Mouse (Mus musculus): ENCODE data around the gene Rfc4.

The Rfc4 gene

GRCm38 (mm10) chr16:23135421-23136149 is 8.0 kb upstream of the Rfc4 start:
- no peak for DNase-seq (ENCODE audit: extremely low read depth, low read depth)

DNA sequence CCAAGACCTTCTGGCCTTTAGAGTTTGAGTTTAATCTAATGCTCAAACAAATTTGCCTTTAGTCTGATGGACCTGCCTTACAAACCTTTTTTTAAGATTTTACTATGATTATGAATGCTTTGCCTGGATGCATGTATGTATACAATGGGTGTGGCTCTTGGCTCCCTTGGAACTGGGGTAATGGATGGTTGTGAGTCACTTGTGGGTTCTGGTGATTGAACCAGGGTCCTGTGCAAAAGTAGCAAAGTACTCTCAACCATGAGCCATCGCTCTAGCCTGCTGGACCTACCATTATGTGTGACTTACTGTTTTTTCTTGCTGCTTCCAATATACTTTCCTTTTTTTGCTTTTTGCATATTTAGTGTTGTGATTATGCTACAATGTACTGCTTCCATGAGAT is 4.8 kb upstream of the Rfc4 start:
- no peak for DNase-seq (ENCODE audit: extremely low read depth, low read depth)

- no peak for DNase-seq (ENCODE audit: extremely low read depth, low read depth)
Measured at GRCm38 (mm10) chr16:23130303-23130702, 2.8 kb upstream of the Rfc4 start.

GRCm38 (mm10) chr16:23127311-23127672 is 245 bp downstream of the Rfc4 start:
- no peak for DNase-seq (ENCODE audit: extremely low read depth, low read depth)

DNA sequence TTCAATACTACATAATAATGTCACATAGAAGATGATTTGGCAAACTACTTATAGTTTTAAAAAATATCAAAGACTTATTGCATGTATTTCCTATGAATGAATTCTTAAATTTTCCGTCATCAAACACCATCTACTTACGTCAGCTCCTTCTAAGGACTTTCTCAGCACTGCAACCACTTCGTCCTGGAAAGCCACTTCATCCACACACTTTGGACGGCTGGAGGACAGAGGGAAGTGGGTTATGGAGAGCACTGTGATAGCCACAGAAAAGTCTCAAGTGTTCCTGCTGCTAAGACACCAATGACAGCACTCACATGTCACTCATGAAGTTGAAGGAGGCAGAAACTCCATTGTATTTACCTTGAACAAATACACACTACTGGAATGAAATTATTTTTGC is 3.1 kb downstream of the Rfc4 start:
- no peak for DNase-seq (ENCODE audit: extremely low read depth, low read depth)

- DNase-seq (ENCODE audit: extremely low read depth, low read depth), result no peak
Measured at GRCm38 (mm10) chr16:23123104-23123503, 4.4 kb downstream of the Rfc4 start.

- no peak for DNase-seq (ENCODE audit: extremely low read depth, low read depth)
Measured at GRCm38 (mm10) chr16:23122446-23122845, 5.1 kb downstream of the Rfc4 start.

- DNase-seq (ENCODE audit: extremely low read depth, low read depth), result no peak
Measured at GRCm38 (mm10) chr16:23117173-23117572, 10.4 kb downstream of the Rfc4 start.

- no peak for DNase-seq (ENCODE audit: extremely low read depth, low read depth)
Measured at GRCm38 (mm10) chr16:23115486-23115885, 12.1 kb downstream of the Rfc4 start.

DNA sequence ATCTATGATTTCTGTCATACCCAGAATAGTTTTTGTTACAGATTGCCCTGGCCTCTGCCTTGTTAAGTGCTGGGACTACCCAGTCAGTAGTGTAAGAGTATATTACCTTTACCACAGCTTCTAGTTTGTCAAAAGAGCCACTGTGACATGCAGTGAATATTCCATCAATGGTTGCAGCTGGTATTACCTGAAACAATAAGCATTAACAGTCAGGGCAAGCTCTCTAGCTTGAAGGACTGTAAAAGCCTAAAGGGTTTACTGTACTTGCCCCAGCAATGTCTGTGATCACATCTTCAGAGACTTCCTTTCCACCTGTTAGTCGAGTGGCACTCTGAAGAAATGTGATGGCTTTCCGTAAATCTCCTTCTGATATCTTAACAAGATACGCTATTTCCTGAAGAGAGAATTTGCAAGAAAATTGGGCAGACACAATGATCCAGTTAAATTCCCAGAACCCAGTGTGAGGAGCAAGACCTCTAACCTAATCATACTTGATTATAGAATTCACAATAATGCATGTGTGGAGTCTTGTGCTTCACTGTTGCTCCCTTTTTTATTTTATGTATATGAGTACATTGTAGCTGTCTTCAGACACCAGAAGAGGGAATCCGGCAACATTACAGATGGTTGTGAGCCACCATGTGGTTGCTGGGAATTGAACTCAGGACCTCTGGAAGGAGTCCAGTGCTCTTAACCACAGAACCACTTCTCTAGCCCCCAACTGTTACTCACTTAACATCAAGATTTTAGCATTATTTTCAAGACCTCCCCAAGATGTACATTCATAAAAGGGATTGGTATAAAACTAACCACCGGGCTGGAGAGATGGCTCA is 13.0 kb downstream of the Rfc4 start:
- DNase-seq (ENCODE audit: extremely low read depth, low read depth), result no peak

DNA sequence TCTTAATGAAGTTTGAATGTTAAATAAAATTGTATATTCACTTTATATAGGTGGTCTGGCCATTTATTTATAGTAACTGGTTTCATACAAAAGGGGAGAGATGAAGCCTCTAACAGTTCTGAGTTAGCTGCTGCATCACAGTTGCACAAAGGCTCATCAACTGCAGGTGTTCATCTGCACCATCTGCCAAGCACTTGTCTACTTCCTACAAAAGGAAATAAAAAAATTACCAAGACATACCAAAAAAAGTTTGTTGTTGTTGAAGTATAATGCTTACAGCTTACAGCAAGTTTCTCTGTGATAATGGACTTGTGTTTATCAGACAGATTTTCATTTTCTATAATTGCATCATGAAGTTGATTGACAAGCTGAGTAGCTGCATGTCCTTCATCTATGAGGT is 13.6 kb downstream of the Rfc4 start:
- no peak for DNase-seq (ENCODE audit: extremely low read depth, low read depth)

GRCm38 (mm10) chr16:23112861-23113435 is 14.6 kb downstream of the Rfc4 start:
- DNase-seq (ENCODE audit: extremely low read depth, low read depth), result no peak

DNA sequence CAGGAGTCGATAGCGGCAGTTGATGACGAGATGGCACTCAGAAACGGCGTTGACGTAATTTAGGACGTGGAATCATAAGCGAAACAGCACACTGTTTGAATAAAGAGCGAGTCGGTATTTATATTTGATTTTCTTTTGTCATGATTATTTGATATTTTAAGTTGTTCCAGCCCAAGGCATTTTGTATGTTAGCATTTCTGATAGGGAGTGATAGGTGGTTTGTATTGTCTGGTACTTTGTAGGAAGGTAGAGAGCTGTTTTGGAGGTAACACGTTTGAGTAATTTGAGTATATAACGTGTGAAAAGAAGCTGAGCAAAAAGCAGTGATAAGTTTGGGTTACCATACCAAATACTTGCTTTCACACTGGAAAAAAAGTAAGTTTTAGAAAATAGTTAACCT is 15.2 kb downstream of the Rfc4 start:
- no peak for DNase-seq (ENCODE audit: extremely low read depth, low read depth)

GRCm38 (mm10) chr16:23109350-23110280 is 17.9 kb downstream of the Rfc4 start:
- no peak for DNase-seq (ENCODE audit: extremely low read depth, low read depth)

- DNase-seq (ENCODE audit: extremely low read depth, low read depth), result no peak
Measured at GRCm38 (mm10) chr16:23108943-23109342, 18.6 kb downstream of the Rfc4 start.

DNA sequence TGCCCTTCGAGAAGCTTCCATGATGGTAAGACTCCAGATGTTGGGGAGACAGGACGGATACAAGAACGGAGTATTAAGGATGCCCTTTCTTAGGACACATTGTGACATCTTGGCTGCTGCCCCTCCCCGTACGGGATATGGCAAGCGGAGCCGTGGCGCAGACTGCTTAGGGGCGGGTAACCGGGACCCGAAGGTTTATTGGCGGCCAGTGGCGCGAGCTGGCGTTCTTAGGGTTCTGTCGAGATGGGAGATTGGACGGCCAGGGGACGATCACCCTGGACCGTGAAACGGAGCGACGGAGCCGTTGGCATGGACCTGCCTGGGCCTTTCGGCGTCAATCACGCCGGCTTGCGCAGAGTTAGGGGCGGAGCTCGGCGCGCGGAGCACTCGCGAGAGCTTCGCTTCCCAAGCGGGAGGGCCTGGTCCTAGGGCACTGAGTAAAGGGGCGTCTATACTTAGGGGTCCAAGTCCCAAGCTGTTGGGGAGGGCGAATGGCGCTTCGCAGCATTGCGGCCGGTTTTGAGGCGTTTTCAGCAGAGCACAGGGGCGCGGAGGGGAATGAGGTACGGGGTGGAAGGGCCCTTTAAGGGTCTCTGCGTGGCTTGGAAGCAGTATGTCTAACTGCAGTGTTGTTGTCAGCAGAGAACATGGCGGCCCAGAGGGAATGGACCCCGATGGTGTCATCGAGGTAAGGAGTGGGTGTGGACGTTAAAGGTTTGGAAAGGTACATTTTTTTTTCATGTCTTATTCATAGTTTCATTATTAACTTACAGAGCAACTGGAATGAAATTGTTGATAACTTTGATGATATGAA is 19.4 kb downstream of the Rfc4 start:
- no peak for DNase-seq (ENCODE audit: extremely low read depth, low read depth)

GRCm38 (mm10) chr16:23107231-23107942 is 20.1 kb downstream of the Rfc4 start, which contains the start of gene Eif4a2:
Gene Eif4a2 (plus strand): TSS chr16:23107444.
- DNase-seq (ENCODE audit: extremely low read depth, low read depth), result peak; percentile 93

- DNase-seq (ENCODE audit: extremely low read depth, low read depth), result no peak
Measured at GRCm38 (mm10) chr16:23106121-23106520, 21.4 kb downstream of the Rfc4 start.

DNA sequence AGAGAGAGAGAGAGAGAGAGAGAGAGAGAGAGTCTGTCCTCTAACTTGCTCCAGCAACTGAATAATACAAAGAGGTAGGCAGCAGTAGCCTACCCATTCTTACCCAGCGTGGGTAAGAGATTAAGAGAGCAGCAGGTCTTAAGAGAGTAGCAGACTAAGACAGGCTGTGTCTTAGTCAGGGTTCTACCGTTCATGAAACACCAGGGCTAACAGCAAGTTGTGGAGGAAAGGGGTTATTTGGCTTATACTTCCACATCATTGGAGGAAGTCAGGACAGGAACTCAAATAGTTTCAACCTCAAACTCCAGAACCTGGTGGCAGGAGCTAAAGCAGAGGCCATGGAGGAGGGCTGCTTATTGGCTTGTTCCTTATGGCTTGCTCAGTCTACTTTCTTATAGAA is 23.7 kb downstream of the Rfc4 start:
- no peak for DNase-seq (ENCODE audit: extremely low read depth, low read depth)

All from MEL-GATA-1-ER (cell line).